Mouse (Mus musculus): ENCODE measurements around the gene Acad11.

Acad11 gene

DNA sequence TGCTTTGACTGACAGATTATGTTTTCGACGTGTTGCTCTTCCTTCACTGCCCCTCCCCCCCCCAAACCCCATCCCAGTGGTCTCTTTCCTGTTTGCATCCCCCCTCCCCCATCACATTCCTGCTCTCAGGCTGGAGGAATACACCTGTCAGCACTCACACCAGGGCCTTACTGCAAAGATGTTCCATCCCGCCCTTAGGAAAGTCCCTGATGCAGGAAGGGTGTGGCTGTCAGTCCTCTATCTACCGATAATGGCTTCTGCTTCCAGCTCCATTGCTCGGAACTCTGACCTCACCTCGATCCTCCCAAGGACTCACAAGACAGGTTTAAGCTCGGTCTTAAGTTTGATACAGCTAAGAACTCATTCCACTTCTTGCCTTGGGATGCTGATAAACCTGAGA lies 83.5 kb downstream of the Acad11 start:
- no peak for DNase-seq (ENCODE audit: low read depth, low spot score)

GRCm38 (mm10) chr9:104148969-104149368 lies 85.8 kb downstream of the Acad11 start:
- no peak for DNase-seq (ENCODE audit: low read depth, low spot score)

DNA sequence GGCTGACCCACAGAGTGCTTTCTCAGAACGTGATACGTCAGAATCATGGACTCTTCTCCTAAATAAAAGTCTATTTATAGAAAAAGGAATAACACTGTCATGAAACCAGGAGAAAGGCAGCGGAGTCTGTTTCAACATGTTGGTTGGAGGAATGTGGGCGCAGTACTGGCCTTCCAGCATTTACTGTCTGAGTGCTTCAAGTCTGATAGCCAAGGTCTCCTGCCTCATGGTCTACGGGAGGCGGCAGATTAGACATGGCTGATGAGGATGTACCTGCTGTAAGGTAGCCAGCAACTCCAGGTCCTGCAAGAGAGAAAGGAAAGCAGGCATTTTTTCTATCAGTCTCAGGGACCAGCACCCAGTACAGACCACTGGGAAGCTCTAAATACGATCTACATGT lies 88.9 kb downstream of the Acad11 start:
- DNase-seq (ENCODE audit: low read depth, low spot score), result no peak

DNA sequence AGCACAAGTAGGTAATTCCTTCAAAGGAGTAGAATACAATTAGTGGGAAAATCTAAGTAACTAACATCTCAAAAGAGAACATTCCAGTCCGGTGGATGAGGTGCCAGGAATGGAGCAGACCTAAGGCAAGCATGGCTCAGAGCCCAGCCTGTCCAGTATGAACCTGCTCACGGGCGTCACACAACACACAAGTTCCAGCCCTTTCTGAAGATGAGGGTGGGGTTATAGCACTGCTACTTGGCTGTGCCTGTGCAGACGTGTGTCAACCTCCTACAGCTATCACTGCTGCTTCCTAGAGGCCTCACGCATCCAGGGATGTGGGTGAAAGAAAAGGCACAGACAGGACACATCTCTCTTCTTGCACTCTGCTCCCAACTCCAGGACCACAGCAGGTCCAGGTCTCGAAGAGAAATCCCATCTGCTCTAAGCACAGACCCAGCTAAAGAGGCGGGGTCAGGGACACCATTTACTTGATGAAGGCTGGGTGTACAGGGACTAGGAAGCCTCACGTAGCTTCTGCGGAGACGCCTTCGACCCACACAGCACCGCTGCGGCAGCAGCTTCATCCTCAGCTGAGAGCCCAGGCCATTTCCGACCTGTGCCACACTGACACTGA lies 92.0 kb downstream of the Acad11 start:
- DNase-seq (ENCODE audit: low read depth, low spot score), result no peak

- no peak for DNase-seq (ENCODE audit: low read depth, low spot score)
Observed at GRCm38 (mm10) chr9:104156506-104156905, 93.3 kb downstream of the Acad11 start.

DNA sequence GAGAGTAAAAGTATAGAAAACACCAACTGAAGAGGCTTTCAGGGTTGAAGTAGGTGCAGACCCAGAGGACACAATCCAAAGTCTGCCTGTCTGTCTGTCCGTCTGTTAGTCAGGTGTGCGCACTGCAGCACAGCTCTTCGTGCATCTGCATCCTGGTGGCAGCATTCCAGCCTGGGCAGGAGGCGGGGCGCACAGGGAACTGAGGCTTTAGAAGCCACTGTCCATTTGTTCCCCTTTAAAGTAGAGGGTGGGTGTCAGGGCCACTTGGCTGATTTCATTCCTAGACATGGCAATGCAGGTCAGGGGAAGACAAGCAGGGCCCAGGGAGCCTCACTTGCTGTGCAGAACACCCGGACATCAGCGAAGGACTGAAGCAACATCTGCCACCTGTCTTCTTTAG lies 94.1 kb downstream of the Acad11 start:
- DNase-seq (ENCODE audit: low read depth, low spot score), result no peak

DNA sequence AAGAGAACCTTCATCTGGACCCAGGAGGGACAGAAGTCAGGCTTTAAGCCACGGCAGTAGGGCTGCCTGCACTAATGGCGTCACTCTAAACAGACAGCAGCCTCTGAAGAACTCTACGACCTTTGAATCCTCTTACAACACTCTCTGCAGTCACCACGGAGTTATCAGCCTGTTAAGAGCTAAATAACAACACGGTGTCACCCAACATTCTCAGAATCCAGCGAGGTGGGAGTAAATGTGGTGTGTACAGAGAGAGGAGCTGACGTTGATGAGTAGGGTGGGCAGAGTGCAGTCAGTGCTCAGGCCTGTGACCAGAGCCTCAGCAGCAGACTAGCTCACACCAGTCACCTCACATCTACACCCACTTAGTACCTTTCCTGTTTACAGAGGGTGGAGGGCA lies 97.9 kb downstream of the Acad11 start:
- no peak for DNase-seq (ENCODE audit: low read depth, low spot score)

DNA sequence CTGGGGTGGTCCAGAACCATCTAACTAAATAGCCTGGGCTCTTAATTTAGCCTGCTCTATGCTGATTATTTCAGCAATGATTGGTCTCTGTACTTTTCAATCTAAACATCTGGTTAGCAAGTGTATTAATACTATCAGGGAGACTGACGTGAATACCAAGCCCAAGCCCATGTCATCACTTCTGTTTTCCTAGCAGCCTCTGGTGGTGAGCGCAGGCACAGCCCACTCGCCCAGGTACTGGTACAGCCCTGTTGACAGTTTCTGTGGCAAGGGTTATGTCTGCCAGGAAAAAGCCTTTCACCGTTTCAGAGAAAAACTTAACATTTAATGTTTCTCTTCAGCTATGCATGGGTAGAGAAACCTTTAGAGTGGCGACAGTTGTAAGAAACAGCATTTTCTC lies 101.0 kb downstream of the Acad11 start:
- no peak for DNase-seq (ENCODE audit: low read depth, low spot score)

GRCm38 (mm10) chr9:104165926-104166325 lies 102.7 kb downstream of the Acad11 start:
- no peak for DNase-seq (ENCODE audit: low read depth, low spot score)

- DNase-seq (ENCODE audit: low read depth, low spot score), result no peak
Observed at GRCm38 (mm10) chr9:104169986-104170385, 106.8 kb downstream of the Acad11 start.

GRCm38 (mm10) chr9:104171651-104172050 lies 108.5 kb downstream of the Acad11 start:
- DNase-seq (ENCODE audit: low read depth, low spot score), result no peak

GRCm38 (mm10) chr9:104172342-104172741 lies 109.2 kb downstream of the Acad11 start:
- DNase-seq (ENCODE audit: low read depth, low spot score), result no peak
